Comparison of ENCODE assay signal across 23 mouse cellular contexts in genomic region chr4:54811163-54811562, GRCm38 (mm10).
DNase-seq lines count a peak whose midpoint lies in the region; ATAC-seq lines count a peak whose summit lies in the region.
"Had no signal": no experiment of that assay in that cellular context is flagged by ENCODE, and none has a peak within 500 bp of the region (broad histone marks: within the 10 kb centered on the region; RNA-seq: fewer than 3 reads in every experiment).

No protein-coding gene starts in this region.

- no peak overlapping the region for H3K9ac ChIP-seq in intestine, embryonic 16.5 days (ENCODE audit: low read depth, low read length)
- H3K9ac ChIP-seq: embryonic facial prominence, embryonic 13.5 days; embryonic facial prominence, embryonic 15.5 days; forebrain, embryonic 12.5 days had no signal

- H3K4me2 ChIP-seq in intestine, embryonic 16.5 days (ENCODE audit: low read depth, low read length): no peak overlapping the region
- H3K4me2 ChIP-seq: embryonic facial prominence, embryonic 13.5 days; embryonic facial prominence, embryonic 15.5 days; forebrain, embryonic 12.5 days had no signal

- WGBS in intestine, embryonic 16.5 days: 71% methylated on average over 3 of the region's 3 CpGs

- no peak overlapping the region for H3K27ac ChIP-seq in intestine, embryonic 16.5 days (ENCODE audit: low read length)
- H3K27ac ChIP-seq: embryonic facial prominence, embryonic 13.5 days; embryonic facial prominence, embryonic 15.5 days; forebrain, embryonic 12.5 days had no signal

- no peak for ATAC-seq in intestine, embryonic 16.5 days
- ATAC-seq: forebrain, embryonic 14.5 days; forebrain, embryonic 16.5 days had no signal

- no peak overlapping the region for H3K4me3 ChIP-seq in intestine, embryonic 16.5 days (ENCODE audit: low read length)
- H3K4me3 ChIP-seq: embryonic facial prominence, embryonic 13.5 days; embryonic facial prominence, embryonic 15.5 days; erythroblast, embryonic 14.5 days; forebrain, embryonic 10.5 days; forebrain, embryonic 12.5 days had no signal

- H3K9me3 ChIP-seq in intestine, embryonic 16.5 days (ENCODE audit: control insufficient read depth, low read length): no peaks in the 10 kb centered on the region
- H3K9me3 ChIP-seq: embryonic facial prominence, embryonic 13.5 days; embryonic facial prominence, embryonic 15.5 days; forebrain, embryonic 10.5 days; forebrain, embryonic 12.5 days had no signal

- no peaks in the 10 kb centered on the region for H3K36me3 ChIP-seq in intestine, embryonic 16.5 days (ENCODE audit: control insufficient read depth, insufficient read depth, low read length)
- H3K36me3 ChIP-seq: embryonic facial prominence, embryonic 13.5 days; embryonic facial prominence, embryonic 15.5 days; forebrain, embryonic 10.5 days; forebrain, embryonic 12.5 days had no signal

- H3K27me3 ChIP-seq in intestine, embryonic 16.5 days (replicated peaks; ENCODE audit: control insufficient read depth, insufficient read depth, low read length): no peaks in the 10 kb centered on the region
- H3K27me3 ChIP-seq: embryonic facial prominence, embryonic 13.5 days; embryonic facial prominence, embryonic 15.5 days; forebrain, embryonic 12.5 days had no signal

- DNase-seq in 3T3-L1 (ENCODE audit: low read depth, low spot score) (peak; percentile 73), NIH3T3 (ENCODE audit: low read depth) (peak; percentile 32), R1 (ENCODE audit: low read depth, low spot score) (peak; percentile 5)
- no peak for DNase-seq in gastrocnemius, adult 8-10 months (ENCODE audit: low spot score in 2 of 2)
- DNase-seq in frontal cortex, postnatal 10 days (ENCODE audit: low spot score in 2 of 2): no peak
- DNase-seq: adrenal gland, adult 2 months; adrenal gland, postnatal 10 days; adrenal gland, postnatal 25 days; cerebellum, adult 11 months; cerebellum, adult 18-20 months; cerebellum, adult 8-10 months; cerebellum, adult 9-11 months; cerebellum, postnatal 14 days; cerebellum, postnatal 36 days; embryo, embryonic 11 days had no signal

- no peaks in the 10 kb centered on the region for H3K4me1 ChIP-seq in intestine, embryonic 16.5 days (ENCODE audit: control insufficient read depth, insufficient read depth, low read length)
- H3K4me1 ChIP-seq: embryonic facial prominence, embryonic 13.5 days; embryonic facial prominence, embryonic 15.5 days had no signal

Comparison
In these comparisons a context has a peak if more than half of its experiments do, and no peak if none do; other contexts are left out.
1. DNase-seq: peak in 3T3-L1 (single experiment), NIH3T3 (single experiment) and R1 (single experiment); none in gastrocnemius, adult 8-10 months (0 of 2) and frontal cortex, postnatal 10 days (0 of 2).